Mouse (Mus musculus) left cerebral cortex, postnatal 4 days (tissue): ENCODE results near the gene Rnf224. TPM values are rescaled to one million over a fixed set of nuclear protein-coding genes. Genes with fewer than 3 reads are reported as not detected.

Source experiments
- DNase-seq: peaks from one replicate; pipeline ENCODE4 v3.0.0-alpha.2; 2022
- intact Hi-C: fragments of 180-260 bp; cut with DNase I; formaldehyde crosslinking; loops from one replicate; pipeline ENCODE4 v1.15.1; 2025
- total RNA-seq, 2 experiments: library from RNA; stranded (reverse); gene quantifications; 2 replicates each; pipeline ENCODE4 v1.2.3; 2021

Gene Rnf224
- total RNA-seq, 2 experiments from 2014 or later, result not detected

GRCm38 (mm10) chr2:25228995-25229530 lies 7.5 kb downstream of the Rnf224 start:
- intact Hi-C loops, result no loop called here
- DNase-seq, result no peak

- peak; percentile 83 for DNase-seq
- intact Hi-C loops, result no loop called here
Observed at GRCm38 (mm10) chr2:25228431-25228889, 8.1 kb downstream of the Rnf224 start.

- no peak for DNase-seq
- intact Hi-C loops, result no loop called here
Observed at GRCm38 (mm10) chr2:25227406-25227805, 9.2 kb downstream of the Rnf224 start.

DNA sequence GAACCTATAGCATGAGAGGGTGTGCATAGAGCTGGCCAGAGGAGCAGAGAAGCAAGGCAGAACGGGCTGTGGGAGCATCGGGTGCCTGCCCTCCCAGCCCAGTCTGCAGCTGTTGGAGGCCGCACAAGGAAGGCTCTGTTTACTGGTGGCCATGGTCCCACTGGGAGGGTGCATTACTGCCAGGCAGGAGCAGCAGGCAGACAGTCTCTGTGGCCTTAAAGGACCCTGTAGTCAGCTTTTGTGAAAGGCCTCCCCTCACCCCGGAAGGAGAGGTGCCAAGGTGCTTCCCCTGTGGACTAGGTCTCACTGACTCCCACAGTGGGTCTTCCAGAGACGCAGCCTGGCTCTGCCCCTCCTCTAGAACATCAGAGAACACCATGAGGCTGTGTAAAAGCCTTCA lies 9.7 kb downstream of the Rnf224 start:
- intact Hi-C loops, result loop anchor here (1.0 kb wide), 1 partner anchor 34 kb away; no protein-coding TSS in a partner anchor
- no peak for DNase-seq

GRCm38 (mm10) chr2:25225811-25226379 lies 10.7 kb downstream of the Rnf224 start:
- intact Hi-C loops, result loop anchor here (1.0 kb wide), 1 partner anchor 33 kb away; no protein-coding TSS in a partner anchor
- DNase-seq, result no peak

- intact Hi-C loops, result loop anchor here (5.0 kb wide), 1 partner anchor 32 kb away; the partner anchor contains the start of gene Tmem203
- DNase-seq, result peak; percentile 99
Observed at GRCm38 (mm10) chr2:25224766-25225752, 11.5 kb downstream of the Rnf224 start.

GRCm38 (mm10) chr2:25224492-25224765 lies 12.2 kb downstream of the Rnf224 start, which contains the start of gene Tubb4b:
TSS of gene Tubb4b (minus strand) at chr2:25224702.
- DNase-seq, result no peak
- intact Hi-C loops, result loop anchor here (5.0 kb wide), 1 partner anchor 33 kb away; the partner anchor contains the start of gene Tmem203

- intact Hi-C loops, result loop anchor here (5.0 kb wide), 1 partner anchor 33 kb away; the partner anchor contains the start of gene Tmem203
Observed at GRCm38 (mm10) chr2:25223681-25224491, 12.7 kb downstream of the Rnf224 start.

GRCm38 (mm10) chr2:25221331-25221772 lies 15.2 kb downstream of the Rnf224 start:
- intact Hi-C loops, result loop anchor here (5.0 kb wide), 1 partner anchor 36 kb away; the partner anchor contains the start of gene Tmem203
- DNase-seq, result no peak

More at GRCm38 (mm10) chr2:25223681-25224491, 12.7 kb downstream of the Rnf224 start:
- peak; percentile 57 for DNase-seq

- intact Hi-C loops, result no loop called here
- DNase-seq, result no peak
Observed at GRCm38 (mm10) chr2:25218445-25218844, 18.1 kb downstream of the Rnf224 start, which contains the start of gene Fam166a. TSS of gene Fam166a (plus strand) at chr2:25218745.

GRCm38 (mm10) chr2:25217666-25218065 lies 18.9 kb downstream of the Rnf224 start:
- no peak for DNase-seq
- intact Hi-C loops, result no loop called here

- no peak for DNase-seq
- intact Hi-C loops, result no loop called here
Observed at GRCm38 (mm10) chr2:25214444-25214843, 22.1 kb downstream of the Rnf224 start, which contains the start of gene Stpg3. TSS of gene Stpg3 (minus strand) at chr2:25214637.

DNA sequence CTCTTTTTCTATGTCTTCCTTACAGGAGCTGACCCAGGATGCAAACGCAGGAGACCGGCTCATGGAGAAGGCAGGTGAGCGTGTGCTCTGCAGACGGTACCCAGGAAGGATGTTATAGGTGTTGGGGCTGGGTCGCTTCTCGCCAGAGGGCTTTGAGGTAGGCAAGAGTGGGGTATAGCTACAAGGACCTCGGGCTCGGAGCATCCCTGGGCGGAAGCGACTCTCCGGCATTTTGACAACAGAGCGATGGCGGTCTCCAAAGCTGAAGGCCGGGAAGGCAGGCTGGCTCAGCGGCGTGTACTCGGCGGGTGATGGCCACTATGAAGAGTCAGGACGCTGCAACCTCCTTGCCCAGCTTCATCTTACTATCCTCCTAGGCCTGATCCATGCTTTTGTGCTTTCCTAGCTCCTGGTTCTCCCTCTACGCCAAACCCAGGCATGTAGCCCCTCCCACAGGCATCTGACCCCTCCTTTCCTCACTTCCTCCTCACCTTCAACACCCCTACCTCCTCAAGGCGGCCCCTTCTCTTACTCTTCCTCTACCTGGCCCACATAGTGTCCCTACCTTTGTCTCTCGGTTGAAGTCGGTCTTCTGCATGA lies 23.2 kb downstream of the Rnf224 start:
- intact Hi-C loops, result no loop called here
- no peak for DNase-seq

DNA sequence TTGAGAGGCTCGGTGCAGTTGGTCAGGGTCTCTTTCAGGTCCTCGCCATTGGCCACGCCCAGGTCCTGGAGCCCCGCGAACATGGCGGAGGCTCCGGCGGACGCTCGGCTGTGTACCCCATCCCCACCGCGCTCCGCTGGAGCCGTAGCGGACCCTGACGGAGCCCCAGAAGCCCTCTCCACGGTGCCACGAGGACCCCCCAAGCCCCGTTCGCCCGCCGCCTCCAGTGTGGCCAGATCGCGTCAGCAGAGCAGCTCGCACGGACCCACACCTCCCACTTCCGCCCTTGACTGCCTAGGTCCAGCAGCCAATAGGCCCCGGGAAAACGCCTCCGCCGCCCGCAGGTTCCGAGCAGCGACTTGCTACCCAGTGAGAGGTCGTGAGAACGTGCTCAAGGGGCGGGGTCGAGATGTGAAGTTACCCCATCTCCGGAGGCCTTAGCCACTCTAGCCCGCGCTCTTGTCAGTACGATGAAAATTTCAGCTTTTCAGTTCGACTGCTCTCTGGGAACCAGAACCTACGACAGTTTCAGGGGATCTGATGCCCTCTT lies 25.4 kb downstream of the Rnf224 start, which contains the start of gene Nelfb:
Gene Nelfb (minus strand): TSS at position 369 of the 550 bp plus-strand sequence.
- intact Hi-C loops, result no loop called here
- DNase-seq, result peak; percentile 91

GRCm38 (mm10) chr2:25210686-25211085 lies 25.9 kb downstream of the Rnf224 start:
- DNase-seq, result no peak
- intact Hi-C loops, result no loop called here

GRCm38 (mm10) chr2:25207593-25207992 lies 29.0 kb downstream of the Rnf224 start:
- intact Hi-C loops, result no loop called here
- no peak for DNase-seq

DNA sequence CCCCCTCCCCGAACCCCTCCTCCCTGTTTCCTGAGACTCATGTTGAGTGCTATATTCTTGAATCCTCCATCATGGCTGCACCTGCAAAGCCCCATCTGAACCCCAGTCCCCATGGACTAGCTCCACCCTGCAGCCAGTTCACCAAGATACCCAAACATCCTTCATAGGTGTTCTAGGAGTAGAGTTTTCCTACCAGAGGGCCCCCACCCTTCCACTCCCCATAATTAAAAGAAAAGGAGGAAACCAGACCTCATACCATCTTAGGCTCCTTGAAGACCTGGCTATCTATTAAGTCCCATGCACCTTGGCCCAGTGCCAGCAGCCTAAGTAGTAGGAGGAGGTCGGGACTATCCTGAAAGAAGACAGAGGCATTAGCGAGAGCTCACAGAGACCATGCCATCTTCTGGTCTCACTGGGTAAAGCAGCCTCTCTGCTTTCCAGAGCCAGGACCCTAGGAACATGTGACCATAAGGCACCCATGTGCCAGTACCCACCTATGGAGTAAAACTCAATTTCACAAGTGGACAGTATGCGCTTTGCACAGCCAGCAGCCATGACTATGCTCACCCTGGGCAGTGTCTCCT lies 32.9 kb downstream of the Rnf224 start:
- intact Hi-C loops, result no loop called here
- DNase-seq, result no peak

DNA sequence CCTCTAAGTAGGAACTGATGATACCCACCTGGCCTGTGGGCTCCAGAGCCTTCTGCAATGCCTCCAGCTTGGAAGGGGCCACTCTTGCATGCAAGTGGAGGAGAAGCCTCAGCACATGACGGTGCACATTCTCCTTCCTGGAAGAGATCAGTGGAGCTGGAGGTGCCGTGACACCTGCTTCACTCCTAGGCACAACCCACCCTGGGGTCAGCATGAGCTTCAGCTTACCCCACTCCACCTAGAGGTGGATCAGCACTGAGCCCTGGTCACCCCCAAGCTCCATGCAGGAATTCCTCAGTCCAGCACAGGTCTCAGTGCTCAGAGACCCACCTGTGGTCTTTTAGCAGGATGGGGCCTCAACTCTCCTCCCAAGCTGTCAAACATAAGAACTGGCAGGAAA lies 36.0 kb downstream of the Rnf224 start:
- intact Hi-C loops, result no loop called here
- no peak for DNase-seq

DNA sequence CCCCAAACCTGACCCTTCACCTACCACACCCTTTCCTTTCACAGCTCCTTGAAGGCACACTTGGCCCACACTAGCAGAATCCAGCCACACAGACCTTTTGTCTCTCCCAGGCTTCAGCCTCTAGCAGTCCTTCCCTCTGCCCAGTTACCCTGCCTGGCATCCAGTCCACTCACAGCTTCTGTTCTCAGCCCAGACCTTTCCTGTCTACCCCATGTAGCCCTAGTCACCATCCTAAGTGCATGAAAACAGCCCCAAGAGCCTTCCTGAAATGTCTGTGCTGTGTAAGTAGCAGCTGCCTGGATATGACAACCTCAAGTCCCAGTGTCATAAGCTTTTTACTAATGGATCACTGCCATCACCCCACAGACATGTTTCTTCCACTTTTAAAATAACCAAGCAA lies 38.6 kb downstream of the Rnf224 start:
- no peak for DNase-seq
- intact Hi-C loops, result loop anchor here (5.0 kb wide), 1 partner anchor 59 kb away; the partner anchor contains the start of gene Tmem203
